Mouse (Mus musculus) CH12.LX (cell line): ENCODE measurements around the gene Prkca.

ENCODE experiments used
- CTCF ChIP-seq, 2 experiments: IDR thresholded peaks in 1 of 2; conservative IDR thresholded peaks in 1 of 2; 2 replicates each; pipeline ENCODE4 v1.5.1; 2011 to 2012; ENCODE audit warnings: low read depth in 2 of 2, low read length in 2 of 2, improper control_type of control experiment in 1 of 2, inconsistent platforms in 1 of 2, mild to moderate bottlenecking in 1 of 2, moderate library complexity in 1 of 2
- MAX ChIP-seq: IDR thresholded peaks from 2 replicates; pipeline ENCODE4 v1.6.1; 2011; ENCODE audit warnings: low read length, improper control_type of control experiment
- MEF2A ChIP-seq: IDR thresholded peaks from 2 replicates; pipeline ENCODE4 v1.6.1; 2014; ENCODE audit warnings: low read depth, mild to moderate bottlenecking, inconsistent platforms, low read length, improper control_type of control experiment, borderline replicate concordance
- POLR2A ChIP-seq: IDR thresholded peaks from 2 replicates; pipeline ENCODE4 v1.6.1; 2011; ENCODE audit warnings: low read depth, mild to moderate bottlenecking, improper control_type of control experiment, low read length
- POLR2AphosphoS2 ChIP-seq: IDR thresholded peaks from 2 replicates; pipeline ENCODE4 v1.6.1; 2011; ENCODE audit warnings: low read depth, low read length, improper control_type of control experiment
- TBP ChIP-seq: conservative IDR thresholded peaks from 2 replicates; pipeline ENCODE4 v1.6.1; 2011; ENCODE audit warnings: low read depth, low read length, improper control_type of control experiment
- TCF12 ChIP-seq: IDR thresholded peaks from 2 replicates; pipeline ENCODE4 v1.6.1; 2014; ENCODE audit warnings: low read depth, mild to moderate bottlenecking, inconsistent platforms, low read length, improper control_type of control experiment
- USF1 ChIP-seq: IDR thresholded peaks from 2 replicates; pipeline ENCODE4 v1.6.1; 2014; ENCODE audit warnings: low read depth, mild to moderate bottlenecking, inconsistent platforms, low read length, improper control_type of control experiment
- ZKSCAN1 ChIP-seq: IDR thresholded peaks from 2 replicates; pipeline ENCODE4 v1.6.1; 2012; ENCODE audit warnings: low read depth, inconsistent platforms, low read length, improper control_type of control experiment, borderline replicate concordance
- ZMIZ1 ChIP-seq: IDR thresholded peaks from 2 replicates; pipeline ENCODE4 v1.6.1; 2012; ENCODE audit warnings: low read depth, mild to moderate bottlenecking, inconsistent platforms, low read length, improper control_type of control experiment

GRCm38 (mm10) chr11:108322156-108322555, 21.6 kb downstream of the Prkca start:
- TF ChIP-seq CTCF (conservative IDR thresholded peaks at IDR 0.05 in 1 of 2, IDR thresholded peaks at IDR 0.05 in 1 of 2; ENCODE audit: low read depth in 2 of 2, low read length in 2 of 2) (no peak), USF1 (no peak), MAX (no peak), POLR2AphosphoS2 (no peak), TBP (no peak), MEF2A (no peak), ZMIZ1 (no peak), POLR2A (no peak), TCF12 (no peak), ZKSCAN1 (no peak)
